Mouse (Mus musculus) intestine, postnatal 0 days (tissue): Measurements from ENCODE around the gene B230217C12Rik. TPM values are rescaled to one million over a fixed set of nuclear protein-coding genes. Genes with fewer than 3 reads are reported as not detected.
A peak's percentile ranks its signal among the peaks of the same experiment; 100 is the strongest.
"Not testable (repeated sequence)": the region's sequence is repeated elsewhere in the genome, so short reads cannot be mapped to it uniquely, and the experiment has no call there.

Source experiments
- ATAC-seq: fragments of 200-750 bp; cut with Nextera tagmentation; 2 replicates; pipeline ENCODE4 v1.8.0; 2017; ENCODE audit warnings: mild to moderate bottlenecking, moderate TSS enrichment, moderate library complexity
- H3K27ac ChIP-seq: fragments of 300-500 bp; sonication (generic); 2 replicates; pipeline ENCODE4 v1.5.1; 2014; ENCODE audit warnings: mild to moderate bottlenecking, low read depth, low read length, moderate library complexity
- H3K27me3 ChIP-seq: fragments of 300-500 bp; sonication (generic); replicated peaks from 2 replicates; pipeline ENCODE4 v1.6.1; 2014; ENCODE audit warnings: low read length, mixed read lengths; ENCODE audit not compliant: control insufficient read depth, insufficient read depth
- H3K36me3 ChIP-seq: fragments of 300-500 bp; sonication (generic); 2 replicates; pipeline ENCODE4 v1.6.1; 2014; ENCODE audit warnings: mild to moderate bottlenecking, moderate library complexity; ENCODE audit not compliant: control insufficient read depth, insufficient read depth
- H3K4me1 ChIP-seq: fragments of 300-500 bp; sonication (generic); replicated peaks from 2 replicates; pipeline ENCODE4 v1.6.1; 2014; ENCODE audit warnings: antibody characterized with exemption, low read length, mixed read lengths; ENCODE audit not compliant: control insufficient read depth, insufficient read depth
- H3K4me2 ChIP-seq: fragments of 300-500 bp; sonication (generic); replicated peaks from 2 replicates; pipeline ENCODE4 v1.6.1; 2014; ENCODE audit warnings: low read depth, mild to moderate bottlenecking, moderate library complexity
- H3K4me3 ChIP-seq: fragments of 300-500 bp; sonication (generic); 2 replicates; pipeline ENCODE4 v1.5.1; 2014; ENCODE audit warnings: low read depth, low read length
- H3K9ac ChIP-seq: fragments of 300-500 bp; sonication (generic); 2 replicates; pipeline ENCODE4 v1.6.1; 2014; ENCODE audit warnings: mild to moderate bottlenecking, low read depth, low read length
- H3K9me3 ChIP-seq: fragments of 300-500 bp; sonication (generic); 2 replicates; pipeline ENCODE4 v1.6.1; 2016; ENCODE audit warnings: mixed run types; ENCODE audit not compliant: control insufficient read depth
- CTCF ChIP-seq: sonication (generic); IDR thresholded peaks from 2 replicates; pipeline ENCODE4 v1.5.1; 2016; ENCODE audit warnings: low read depth, mild to moderate bottlenecking, control low read depth, antibody characterized with exemption, moderate library complexity
- WGBS: fragments of 180-500 bp; shearing (Covaris S2); extraction: QIAGEN DNeasy Blood & Tissue Kit; methylation state at CpG from one replicate; pipeline ENCODE4 v1.1.7; 2014; 5-methylcytosine and 5-hydroxymethylcytosine counted together
- polyA plus RNA-seq: library from polyadenylated mRNA; unstranded; fragments of >200 nt; fragmentation: Nextera tagmentation; extraction: Ambion mirVana; gene quantifications from 2 replicates; pipeline ENCODE4 v1.2.1, GENCODE M21; 2015

Gene B230217C12Rik
- polyA plus RNA-seq, 1 experiment from 2014 or later, result 1.8 TPM

- Histone ChIP-seq H3K9ac (no peak overlapping the region), H3K4me1 (peaks cover under 1% of the 10 kb centered on the region; the same call in 1 of the 2 replicates), H3K27me3 (no peaks in the 10 kb centered on the region), H3K4me3 (no peak overlapping the region), H3K27ac (no peak overlapping the region), H3K9me3 (no peaks in the 10 kb centered on the region), H3K4me2 (no peak overlapping the region), H3K36me3 (peaks cover 79% of the 10 kb centered on the region)
- ATAC-seq, result no peak
- no peak for TF ChIP-seq CTCF
- 74% methylated on average over 11 of the region's 11 CpGs for WGBS
Observed at GRCm38 (mm10) chr11:97832001-97832400, 8.6 kb upstream of the B230217C12Rik start.

GRCm38 (mm10) chr11:97833352-97833751 is 7.2 kb upstream of the B230217C12Rik start:
- Histone ChIP-seq H3K27me3 (no peaks in the 10 kb centered on the region), H3K9ac (no peak overlapping the region), H3K4me2 (no peak overlapping the region), H3K4me3 (no peak overlapping the region), H3K4me1 (no peaks in the 10 kb centered on the region), H3K36me3 (peaks cover 80% of the 10 kb centered on the region), H3K9me3 (no peaks in the 10 kb centered on the region), H3K27ac (no peak overlapping the region)
- ATAC-seq, result no peak
- 84% methylated on average over 15 of the region's 15 CpGs for WGBS
- no peak for TF ChIP-seq CTCF

- Histone ChIP-seq H3K9ac (no peak overlapping the region), H3K27me3 (no peaks in the 10 kb centered on the region), H3K9me3 (no peaks in the 10 kb centered on the region), H3K36me3 (peaks cover 70% of the 10 kb centered on the region), H3K4me2 (no peak overlapping the region), H3K4me1 (no peaks in the 10 kb centered on the region), H3K4me3 (no peak overlapping the region), H3K27ac (no peak overlapping the region)
- TF ChIP-seq CTCF, result no peak
- 60% methylated on average over 8 of the region's 8 CpGs for WGBS
- ATAC-seq, result no peak
Observed at GRCm38 (mm10) chr11:97836541-97836940, 4.0 kb upstream of the B230217C12Rik start.

- H3K9me3 ChIP-seq, H3K4me2 ChIP-seq, H3K4me3 ChIP-seq, H3K27ac ChIP-seq, ATAC-seq, H3K27me3 ChIP-seq, H3K9ac ChIP-seq, H3K4me1 ChIP-seq: not testable (repeated sequence)
- WGBS, result 75% methylated on average over 9 of the region's 9 CpGs
- H3K36me3 ChIP-seq, result peaks cover 65% of the 10 kb centered on the region
Observed at GRCm38 (mm10) chr11:97837051-97837450, 3.5 kb upstream of the B230217C12Rik start.

GRCm38 (mm10) chr11:97837641-97838149 is 2.9 kb upstream of the B230217C12Rik start:
- H3K9ac ChIP-seq, result no peak overlapping the region
- TF ChIP-seq CTCF, result no peak
- H3K9me3 ChIP-seq, result no peaks in the 10 kb centered on the region
- H3K4me1 ChIP-seq, result no peaks in the 10 kb centered on the region
- H3K36me3 ChIP-seq, result peaks cover 59% of the 10 kb centered on the region
- H3K4me3 ChIP-seq, result no peak overlapping the region
- 76% methylated on average over 7 of the region's 7 CpGs for WGBS
- no peak overlapping the region for H3K27ac ChIP-seq
- no peak overlapping the region for H3K4me2 ChIP-seq
- ATAC-seq, result no peak
- H3K27me3 ChIP-seq, result no peaks in the 10 kb centered on the region

- Histone ChIP-seq H3K27ac (no peak overlapping the region), H3K4me2 (no peak overlapping the region), H3K36me3 (peaks cover 48% of the 10 kb centered on the region), H3K9ac (no peak overlapping the region), H3K27me3 (no peaks in the 10 kb centered on the region), H3K4me1 (no peaks in the 10 kb centered on the region), H3K4me3 (no peak overlapping the region), H3K9me3 (no peaks in the 10 kb centered on the region)
- ATAC-seq, result peak; percentile 13; the same call in 1 of the 2 replicates
- WGBS, result 39% methylated on average over 10 of the region's 10 CpGs
- TF ChIP-seq CTCF, result no peak
Observed at GRCm38 (mm10) chr11:97838779-97839440, 1.7 kb upstream of the B230217C12Rik start.
